Mouse (Mus musculus): ENCODE data around the gene Stxbp6.

- TF ChIP-seq POLR2A (IDR thresholded peaks at IDR 0.05; ENCODE audit: control insufficient read depth, low read depth, low read length): no peak
- no peak for TF ChIP-seq CTCF (IDR thresholded peaks at IDR 0.05; ENCODE audit: control insufficient read depth, insufficient read depth, insufficient replicate concordance, low read depth, low read length)
These were observed 13.2 kb downstream of the Stxbp6 start for GRCm38 (mm10) chr12:45061336-45061735.

All from testis, adult 2 months (tissue).